Mouse (Mus musculus) monocyte, adult 59 days (primary cell): ENCODE data around the gene Mterf1a. TPM values are rescaled to one million over a fixed set of nuclear protein-coding genes. Genes with fewer than 3 reads are reported as not detected.

Experiments used
- total RNA-seq, 2 experiments: library from RNA; stranded (reverse); gene quantifications; one replicate each; pipeline ENCODE4 v1.2.4; 2023

The Mterf1a gene
- total RNA-seq, result 1 to 10 TPM; 5.5 to 6.0 TPM

DNA sequence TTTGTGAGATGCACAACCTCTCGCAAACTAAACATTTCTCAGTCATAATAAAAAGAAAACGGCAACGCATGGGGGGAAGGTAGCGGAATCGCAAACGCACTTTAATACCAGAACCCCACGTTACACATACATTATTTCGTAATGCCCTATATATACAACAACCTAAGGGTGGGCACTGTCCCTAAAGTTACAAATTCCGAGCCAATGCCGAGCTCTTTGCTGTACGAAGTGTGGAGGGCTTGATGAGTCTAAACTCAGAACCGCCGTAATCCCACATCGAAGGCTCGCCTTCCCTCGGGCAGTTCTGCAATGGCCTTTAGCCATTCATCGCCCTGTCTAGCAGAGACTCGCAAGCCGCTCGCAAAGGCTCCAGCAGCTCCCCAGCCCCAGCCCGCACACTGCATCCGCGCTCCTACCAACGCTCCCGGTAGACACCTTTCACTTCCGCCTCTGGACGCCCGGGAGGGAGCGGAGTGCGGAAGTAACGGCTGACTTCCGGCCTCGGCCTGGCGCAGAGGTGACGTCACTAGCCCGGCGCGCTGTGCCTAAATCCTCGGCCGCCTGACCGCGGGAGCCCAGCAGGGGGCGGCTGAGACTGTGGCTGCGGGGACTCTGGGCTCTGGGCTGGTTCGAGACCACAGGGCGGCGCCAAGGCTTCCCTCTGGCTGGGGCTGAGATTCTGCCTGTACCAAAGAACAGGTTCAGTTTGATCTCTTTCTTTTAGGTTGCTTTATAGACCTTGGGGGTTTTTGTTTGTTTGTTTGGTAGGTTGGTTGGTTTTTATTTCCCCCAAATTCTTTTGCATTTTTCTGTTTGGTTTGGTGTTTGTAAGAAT lies at the start of gene Mterf1a:
Mterf1a (minus strand) TSS at position 475 of the 835 bp plus-strand sequence.

GRCm38 (mm10) chr5:3927801-3928689 lies 34.3 kb upstream of the Mterf1a start, which contains the start of gene Akap9:
Gene Akap9 (plus strand): TSS chr5:3928054.

DNA sequence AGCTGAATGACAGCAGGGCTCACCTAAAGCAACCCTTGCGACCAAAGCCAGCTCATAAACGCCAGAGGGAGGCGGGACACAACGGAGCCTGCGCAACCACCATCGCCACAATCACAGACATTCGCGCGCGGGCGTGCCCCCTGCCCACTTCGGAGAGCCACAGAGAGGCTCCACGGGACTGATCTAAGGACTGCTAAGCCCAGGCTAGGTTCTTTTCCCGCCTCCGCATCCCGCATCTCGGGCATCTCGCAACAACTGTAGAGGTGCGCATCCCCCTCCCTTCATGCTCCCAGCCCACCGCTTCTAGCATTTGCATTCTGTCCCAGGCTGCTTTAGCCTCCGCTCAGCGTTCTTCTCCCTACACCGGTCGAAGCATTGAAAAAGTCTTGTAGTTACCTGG lies 48.7 kb downstream of the Mterf1a start, which contains the start of gene Lrrd1:
Lrrd1 (plus strand) TSS at position 148 of the 400 bp plus-strand sequence.

Other genes starting within 250 kb of the Mterf1a start
- gene Tmbim7, start 242.8 kb downstream of the Mterf1a start, total RNA-seq, result not detected
- 10 to 100 TPM; 50.2 to 60.1 TPM for gene Gatad1, start 236.7 kb downstream of the Mterf1a start, total RNA-seq
- 10 to 100 TPM; 38.8 to 45.2 TPM for gene Ankib1, start 91.0 kb downstream of the Mterf1a start, total RNA-seq
- 10 to 100 TPM; 50.7 to 54.4 TPM for gene Krit1, start 90.7 kb downstream of the Mterf1a start, total RNA-seq
- gene Lrrd1, start 48.8 kb downstream of the Mterf1a start, total RNA-seq, result not detected
- 10 to 100 TPM; 64.5 to 70.7 TPM for gene Akap9, start 34.1 kb upstream of the Mterf1a start, total RNA-seq
- 10 to 100 TPM; 29.1 to 30.2 TPM for gene Cyp51, start 210.8 kb upstream of the Mterf1a start, total RNA-seq